Mouse (Mus musculus) liver, adult 2 months (tissue): ENCODE data around the gene Hlcs. TPM values are rescaled to one million over a fixed set of nuclear protein-coding genes. Genes with fewer than 3 reads are reported as not detected.

Experiments
- DNase-seq: peaks from one replicate; pipeline ENCODE4 v3.0.0-alpha.2; 2011; ENCODE audit warnings: low read depth, low spot score; ENCODE audit errors: extremely low read depth
- H3K27ac ChIP-seq: fragments of 200-500 bp; replicated peaks from 2 replicates; pipeline ENCODE4 v1.5.1; 2012; ENCODE audit warnings: low read depth, mild to moderate bottlenecking, control low read depth, inconsistent platforms, low read length; ENCODE audit not compliant: insufficient read depth
- H3K27me3 ChIP-seq: fragments of 200-500 bp; 2 replicates; pipeline ENCODE4 v1.6.1; 2012; ENCODE audit warnings: mild to moderate bottlenecking, moderate library complexity, low read length, inconsistent platforms; ENCODE audit not compliant: control insufficient read depth, insufficient read depth
- H3K36me3 ChIP-seq: fragments of 200-500 bp; 2 replicates; pipeline ENCODE4 v1.6.1; 2012; ENCODE audit warnings: low read length, inconsistent platforms; ENCODE audit not compliant: control insufficient read depth, insufficient read depth
- H3K4me1 ChIP-seq: fragments of 200-500 bp; 2 replicates; pipeline ENCODE4 v1.6.1; 2011; ENCODE audit warnings: low read length; ENCODE audit not compliant: control insufficient read depth, insufficient read depth
- H3K4me3 ChIP-seq: fragments of 200-500 bp; 2 replicates; pipeline ENCODE4 v1.5.1; 2011; ENCODE audit warnings: low read depth, mild to moderate bottlenecking, control low read depth, low read length, moderate library complexity; ENCODE audit not compliant: insufficient read depth
- H3K79me2 ChIP-seq: fragments of 200-500 bp; 2 replicates; pipeline ENCODE4 v1.6.1; 2012; ENCODE audit warnings: inconsistent platforms, mild to moderate bottlenecking, low read length, moderate library complexity; ENCODE audit not compliant: control insufficient read depth, insufficient read depth
- H3K9ac ChIP-seq: fragments of 200-500 bp; 2 replicates; pipeline ENCODE4 v1.6.1; 2012; ENCODE audit warnings: low read depth, mild to moderate bottlenecking, control low read depth, inconsistent platforms, low read length
- CTCF ChIP-seq: fragments of 200-500 bp; IDR thresholded peaks from 2 replicates; pipeline ENCODE4 v1.5.1; 2011; ENCODE audit warnings: low read depth, low read length, control low read depth
- POLR2A ChIP-seq: fragments of 200-500 bp; IDR thresholded peaks from 2 replicates; pipeline ENCODE4 v1.6.1; 2011; ENCODE audit warnings: low read length, control low read depth; ENCODE audit not compliant: insufficient read depth; ENCODE audit errors: extremely low read depth
- WGBS: fragments of 180-500 bp; shearing (Covaris S2); methylation state at CpG from one replicate; pipeline ENCODE4 v1.1.7; 2018; 5-methylcytosine and 5-hydroxymethylcytosine counted together
- polyA plus RNA-seq: library from polyadenylated mRNA; depleted of rRNA; stranded (reverse); fragments of >200 nt; gene quantifications from 2 replicates; pipeline ENCODE4 v1.2.3, GENCODE M21; 2012
- total RNA-seq: library from RNA; depleted of rRNA; stranded (reverse); fragments of >200 nt; gene quantifications from 2 replicates; pipeline ENCODE4 v1.2.3, GENCODE M21; 2014

The Hlcs gene
- total and polyA plus RNA-seq, 2 experiments: 6.0 to 7.2 TPM

- WGBS: 9% methylated on average over 14 of the region's 14 CpGs
- no peak overlapping the region for H3K9ac ChIP-seq
- no peak for DNase-seq
- 0 out of 2 replicates have a peak, but pooled peaks cover 3% of the 10 kb centered on the region for H3K4me1 ChIP-seq
- no peak overlapping the region for H3K4me3 ChIP-seq
- H3K27ac ChIP-seq: no peak overlapping the region
- no peaks in the 10 kb centered on the region for H3K36me3 ChIP-seq
- H3K27me3 ChIP-seq: peaks cover 41% of the 10 kb centered on the region
- TF ChIP-seq CTCF (no peak), POLR2A (no peak)
- no peaks in the 10 kb centered on the region for H3K79me2 ChIP-seq
Observed at GRCm38 (mm10) chr16:94088819-94089692, 224.3 kb downstream of the Hlcs start.

- Histone ChIP-seq H3K27ac (no peak overlapping the region), H3K4me1 (0 out of 2 replicates have a peak, but pooled peaks cover 3% of the 10 kb centered on the region), H3K79me2 (no peaks in the 10 kb centered on the region), H3K9ac (no peak overlapping the region), H3K4me3 (no peak overlapping the region), H3K27me3 (peaks cover 34% of the 10 kb centered on the region), H3K36me3 (no peaks in the 10 kb centered on the region)
- no peak for DNase-seq
- 10% methylated on average over 11 of the region's 11 CpGs for WGBS
- TF ChIP-seq POLR2A: no peak
- TF ChIP-seq CTCF: no peak
Observed at GRCm38 (mm10) chr16:94088226-94088748, 225.1 kb downstream of the Hlcs start.

DNA sequence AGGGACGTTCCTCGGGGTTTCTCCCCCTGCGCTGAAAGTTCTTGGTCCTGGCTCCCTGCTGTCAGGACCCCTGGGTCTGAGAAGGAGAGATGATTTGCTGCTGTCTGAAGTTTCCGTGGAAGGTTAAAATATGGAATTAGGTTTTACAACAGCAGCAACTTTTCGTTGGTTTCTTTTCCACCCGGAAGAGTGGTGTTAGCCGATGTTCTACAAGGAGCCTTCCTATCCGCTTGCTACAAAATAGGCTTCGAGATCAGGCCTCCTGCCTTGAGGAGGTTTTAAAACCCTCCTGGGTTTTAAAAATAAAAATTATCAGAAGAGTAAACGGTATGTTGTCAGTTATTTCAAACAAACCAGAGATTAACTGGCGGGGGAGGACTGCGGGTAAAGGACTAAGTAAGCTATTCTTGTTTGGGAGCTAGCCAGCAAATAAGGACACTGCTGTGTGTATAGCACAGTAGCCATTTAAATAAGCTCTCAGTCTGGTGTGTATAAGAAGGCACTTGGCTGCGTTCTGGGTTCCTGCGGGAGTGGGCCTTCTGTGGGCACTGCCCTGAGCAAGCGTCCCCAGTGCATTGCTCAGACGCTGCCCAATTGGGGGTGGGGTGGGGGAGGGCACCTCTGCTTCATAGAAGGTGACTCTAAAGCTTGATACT is 225.7 kb downstream of the Hlcs start:
- no peak overlapping the region for H3K27ac ChIP-seq
- no peak overlapping the region for H3K4me3 ChIP-seq
- no peaks in the 10 kb centered on the region for H3K36me3 ChIP-seq
- no peak for DNase-seq
- H3K4me1 ChIP-seq: 0 out of 2 replicates have a peak, but pooled peaks cover 3% of the 10 kb centered on the region
- no peaks in the 10 kb centered on the region for H3K79me2 ChIP-seq
- TF ChIP-seq POLR2A (no peak), CTCF (no peak)
- H3K9ac ChIP-seq: no peak overlapping the region
- WGBS: 9% methylated on average over 16 of the region's 16 CpGs
- H3K27me3 ChIP-seq: peaks cover 37% of the 10 kb centered on the region

- Histone ChIP-seq H3K36me3 (no peaks in the 10 kb centered on the region), H3K9ac (no peak overlapping the region), H3K27me3 (peaks cover 37% of the 10 kb centered on the region), H3K4me3 (no peak overlapping the region), H3K4me1 (0 out of 2 replicates have a peak, but pooled peaks cover 3% of the 10 kb centered on the region), H3K27ac (no peak overlapping the region), H3K79me2 (no peaks in the 10 kb centered on the region)
- TF ChIP-seq CTCF: no peak
- TF ChIP-seq POLR2A: no peak
- WGBS: 5% methylated on average over 50 of the region's 50 CpGs
- no peak for DNase-seq
Observed at GRCm38 (mm10) chr16:94086701-94087569, 226.4 kb downstream of the Hlcs start.

GRCm38 (mm10) chr16:94085603-94086285 is 227.6 kb downstream of the Hlcs start:
- 2% methylated on average over 57 of the region's 57 CpGs for WGBS
- TF ChIP-seq POLR2A (no peak), CTCF (no peak)
- no peak overlapping the region for H3K27ac ChIP-seq
- no peak for DNase-seq
- H3K9ac ChIP-seq: no peak overlapping the region
- H3K4me1 ChIP-seq: 0 out of 2 replicates have a peak, but pooled peaks cover 3% of the 10 kb centered on the region
- H3K27me3 ChIP-seq: peaks cover 33% of the 10 kb centered on the region
- no peaks in the 10 kb centered on the region for H3K36me3 ChIP-seq
- H3K79me2 ChIP-seq: no peaks in the 10 kb centered on the region
- no peak overlapping the region; the same call in 1 of the 2 replicates for H3K4me3 ChIP-seq
